Mouse (Mus musculus) layer of hippocampus, adult 2 months (tissue): Measurements from ENCODE around the gene Inpp5k. TPM values are rescaled to one million over a fixed set of nuclear protein-coding genes. Genes with fewer than 3 reads are reported as not detected.

ENCODE experiments used
- DNase-seq, 2 experiments: peaks; one replicate each; pipeline ENCODE4 v3.0.0; 2022; ENCODE audit warnings: low spot score in 2 of 2
- H3K27ac ChIP-seq: fragments of 200-600 bp; 2 replicates; pipeline ENCODE4 v1.8.1; 2022
- H3K4me3 ChIP-seq: fragments of 200-600 bp; 2 replicates; pipeline ENCODE4 v1.8.1; 2022; ENCODE audit warnings: mild to moderate bottlenecking
- CTCF ChIP-seq: fragments of 200-600 bp; conservative IDR thresholded peaks from 2 replicates; pipeline ENCODE4 v1.8.1; 2022; ENCODE audit warnings: antibody characterized with exemption, mild to moderate bottlenecking, moderate library complexity
- long read RNA-seq, 2 experiments: library from polyadenylated mRNA; stranded (forward); transcript quantifications; one replicate each; pipeline ENCODE4 v2.0.0; 2021; ENCODE audit warnings: borderline mapping rate in 2 of 2
- total RNA-seq, 2 experiments: library from RNA; stranded (reverse); gene quantifications; 2 replicates each; pipeline ENCODE4 v1.2.3; 2021

Gene Inpp5k
- 10 to 100 TPM; 49.4 to 50.4 TPM for total RNA-seq
- long read RNA-seq, experiment 1, transcript Inpp5k-201 (12 exons, 2,679 nt), result major isoform, 27 of 39 reads
- long read RNA-seq, experiment 1, partial matches to known transcripts, result 1 of 39 reads
- long read RNA-seq, experiment 1, other reads (novel, unspliced or antisense), result 10 of 39 reads
- long read RNA-seq, experiment 2, transcript Inpp5k-201 (12 exons, 2,679 nt), result major isoform, 57 of 76 reads
- long read RNA-seq, experiment 2, partial matches to known transcripts, result 2 of 76 reads
- long read RNA-seq, experiment 2, other reads (novel, unspliced or antisense), result 16 of 76 reads

GRCm38 (mm10) chr11:75630645-75631229, at the start of gene Inpp5k:
TSS of gene Inpp5k (plus strand) at chr11:75630988.
- DNase-seq, result peak; percentile 95 to 98
- Histone ChIP-seq H3K27ac (peak within 1 kb of the TSS; percentile 92), H3K4me3 (peak within 1 kb of the TSS; percentile 94)
- no peak for TF ChIP-seq CTCF

GRCm38 (mm10) chr11:75581495-75582149, 49.2 kb upstream of the Inpp5k start:
- Histone ChIP-seq H3K4me3 (no peak overlapping the region), H3K27ac (no peak overlapping the region)
- no peak for DNase-seq
- no peak for TF ChIP-seq CTCF

GRCm38 (mm10) chr11:75583521-75583920, 47.3 kb upstream of the Inpp5k start:
- DNase-seq, result no peak
- Histone ChIP-seq H3K4me3 (no peak overlapping the region), H3K27ac (no peak overlapping the region)
- no peak for TF ChIP-seq CTCF

- no peak overlapping the region for H3K4me3 ChIP-seq
- no peak for DNase-seq
- TF ChIP-seq CTCF, result no peak
Observed at GRCm38 (mm10) chr11:75585061-75585460, 45.7 kb upstream of the Inpp5k start.

GRCm38 (mm10) chr11:75585978-75586377, 44.8 kb upstream of the Inpp5k start:
- H3K4me3 ChIP-seq, result no peak overlapping the region
- DNase-seq, result no peak
- no peak overlapping the region for H3K27ac ChIP-seq
- TF ChIP-seq CTCF, result no peak

More at GRCm38 (mm10) chr11:75585061-75585460, 45.7 kb upstream of the Inpp5k start:
- H3K27ac ChIP-seq, result no peak overlapping the region

GRCm38 (mm10) chr11:75586963-75587362, 43.8 kb upstream of the Inpp5k start:
- H3K27ac ChIP-seq, result peak overlapping the region; percentile 97; the same call in 1 of the 2 replicates
- no peak for DNase-seq
- no peak for TF ChIP-seq CTCF
- H3K4me3 ChIP-seq, result no peak overlapping the region

GRCm38 (mm10) chr11:75587493-75588284, 43.1 kb upstream of the Inpp5k start, which contains the start of gene Pitpna:
TSS of gene Pitpna (plus strand) at chr11:75588097.
- TF ChIP-seq CTCF, result 0 out of 2 replicates have a peak, but pooled peaks have one; percentile 16
- Histone ChIP-seq H3K27ac (peak within 1 kb of the TSS; percentile 97), H3K4me3 (peak within 1 kb of the TSS; percentile 96)
- peak; percentile 96 to 97 for DNase-seq

- no peak for TF ChIP-seq CTCF
- Histone ChIP-seq H3K4me3 (peak overlapping the region; percentile 96), H3K27ac (peak overlapping the region; percentile 97)
- DNase-seq, result no peak
Observed at GRCm38 (mm10) chr11:75588285-75588941, 42.4 kb upstream of the Inpp5k start.

GRCm38 (mm10) chr11:75592612-75593011, 38.2 kb upstream of the Inpp5k start:
- no peak for DNase-seq

GRCm38 (mm10) chr11:75594431-75594830, 36.4 kb upstream of the Inpp5k start:
- no peak for DNase-seq
- Histone ChIP-seq H3K4me3 (no peak overlapping the region), H3K27ac (no peak overlapping the region)
- no peak for TF ChIP-seq CTCF

More at GRCm38 (mm10) chr11:75592612-75593011, 38.2 kb upstream of the Inpp5k start:
- no peak for TF ChIP-seq CTCF
- H3K27ac ChIP-seq, result no peak overlapping the region
- no peak overlapping the region for H3K4me3 ChIP-seq

- no peak overlapping the region for H3K4me3 ChIP-seq
- H3K27ac ChIP-seq, result 0 out of 2 replicates have a peak overlapping the region, but pooled peaks have one; percentile 7
- no peak for TF ChIP-seq CTCF
- no peak for DNase-seq
Observed at GRCm38 (mm10) chr11:75595404-75595803, 35.4 kb upstream of the Inpp5k start.

- Histone ChIP-seq H3K4me3 (no peak overlapping the region), H3K27ac (0 out of 2 replicates have a peak overlapping the region, but pooled peaks have one; percentile 7)
- TF ChIP-seq CTCF, result no peak
- DNase-seq, result no peak
Observed at GRCm38 (mm10) chr11:75595816-75596215, 35.0 kb upstream of the Inpp5k start.
